Mouse (Mus musculus): ENCODE measurements around the gene Fgf2. TPM values are rescaled to one million over a fixed set of nuclear protein-coding genes. Genes with fewer than 3 reads are reported as not detected.

Gene Fgf2
- 3.9 and 4.7 TPM in 2 replicates for polyA plus RNA-seq (2015; fragmentation: Nextera tagmentation; extraction: Ambion mirVana)

GRCm38 (mm10) chr3:37348221-37349165 is at the start of gene Fgf2:
Gene Fgf2 (plus strand): TSS chr3:37348346.
- Histone ChIP-seq H3K9ac (peak within 1 kb of the TSS; percentile 90), H3K9me3 (0 out of 2 replicates have a peak, but pooled peaks cover 6% of the 10 kb centered on the region), H3K4me2 (replicated peaks) (peak within 1 kb of the TSS; percentile 89), H3K27me3 (peaks cover 18% of the 10 kb centered on the region), H3K4me3 (peak within 1 kb of the TSS; percentile 81), H3K27ac (peak within 1 kb of the TSS; percentile 63), H3K36me3 (no peaks in the 10 kb centered on the region), H3K4me1 (peaks cover 33% of the 10 kb centered on the region)
- ATAC-seq (ENCODE audit: low FRiP score, low read depth): peak; percentile 70; the same call in 1 of the 2 replicates
- WGBS: under 1% methylated on average over 65 of the region's 75 CpGs

- Histone ChIP-seq H3K9me3 (no peaks in the 10 kb centered on the region), H3K4me3 (no peak overlapping the region), H3K27me3 (no peaks in the 10 kb centered on the region), H3K27ac (no peak overlapping the region), H3K36me3 (no peaks in the 10 kb centered on the region), H3K9ac (no peak overlapping the region), H3K4me1 (no peaks in the 10 kb centered on the region), H3K4me2 (replicated peaks) (no peak overlapping the region)
- no peak for ATAC-seq (ENCODE audit: low FRiP score, low read depth)
- 66% methylated on average over 3 of the region's 3 CpGs for WGBS
Observed at GRCm38 (mm10) chr3:37299470-37299869, 48.7 kb upstream of the Fgf2 start.

GRCm38 (mm10) chr3:37302685-37303084 is 45.5 kb upstream of the Fgf2 start:
- H3K36me3 ChIP-seq: no peaks in the 10 kb centered on the region
- H3K9ac ChIP-seq: no peak overlapping the region
- no peak overlapping the region for H3K27ac ChIP-seq
- no peak overlapping the region for H3K4me2 ChIP-seq (replicated peaks)
- no peaks in the 10 kb centered on the region for H3K9me3 ChIP-seq
- ATAC-seq (ENCODE audit: low FRiP score, low read depth): no peak
- no peak overlapping the region for H3K4me3 ChIP-seq
- H3K4me1 ChIP-seq: no peaks in the 10 kb centered on the region
- WGBS: 42% methylated on average over 12 of the region's 12 CpGs
- H3K27me3 ChIP-seq: no peaks in the 10 kb centered on the region

- H3K4me1 ChIP-seq: no peaks in the 10 kb centered on the region
- H3K4me2 ChIP-seq (replicated peaks): no peak overlapping the region
- no peak for ATAC-seq (ENCODE audit: low FRiP score, low read depth)
- H3K9me3 ChIP-seq: no peaks in the 10 kb centered on the region
- no peak overlapping the region for H3K4me3 ChIP-seq
- no peak overlapping the region for H3K9ac ChIP-seq
- no peaks in the 10 kb centered on the region for H3K27me3 ChIP-seq
- H3K36me3 ChIP-seq: no peaks in the 10 kb centered on the region
- H3K27ac ChIP-seq: no peak overlapping the region
- WGBS: 71% methylated on average over 8 of the region's 8 CpGs
Observed at GRCm38 (mm10) chr3:37303392-37304139, 44.6 kb upstream of the Fgf2 start.

GRCm38 (mm10) chr3:37311897-37312369 is 36.2 kb upstream of the Fgf2 start:
- no peak for ATAC-seq (ENCODE audit: low FRiP score, low read depth)
- Histone ChIP-seq H3K36me3 (no peaks in the 10 kb centered on the region), H3K9ac (peak overlapping the region; percentile 83), H3K4me2 (replicated peaks) (peak overlapping the region; percentile 70), H3K9me3 (no peaks in the 10 kb centered on the region), H3K27me3 (no peaks in the 10 kb centered on the region), H3K27ac (no peak overlapping the region), H3K4me3 (peak overlapping the region; percentile 74), H3K4me1 (peaks cover 10% of the 10 kb centered on the region)
- 2% methylated on average over 10 of the region's 10 CpGs for WGBS

GRCm38 (mm10) chr3:37312370-37312941 is 35.7 kb upstream of the Fgf2 start, which contains the start of the genes Bbs12 and Cetn4:
Gene Bbs12 (plus strand): TSS chr3:37312554.
Gene Cetn4 (minus strand): TSS chr3:37312708.
- Histone ChIP-seq H3K4me3 (peak within 1 kb of the TSS; percentile 74), H3K9me3 (no peaks in the 10 kb centered on the region), H3K4me2 (replicated peaks) (peak within 1 kb of the TSS; percentile 70), H3K9ac (peak within 1 kb of the TSS; percentile 83), H3K36me3 (no peaks in the 10 kb centered on the region), H3K27ac (peak within 1 kb of the TSS; percentile 78), H3K27me3 (no peaks in the 10 kb centered on the region), H3K4me1 (peaks cover 10% of the 10 kb centered on the region)
- WGBS: under 1% methylated on average over 54 of the region's 54 CpGs
- peak; percentile 100 for ATAC-seq (ENCODE audit: low FRiP score, low read depth)

- no peak for ATAC-seq (ENCODE audit: low FRiP score, low read depth)
- H3K27ac ChIP-seq: no peak overlapping the region
- WGBS: 56% methylated on average over 1 of the region's 1 CpGs
- H3K4me2 ChIP-seq (replicated peaks): peak overlapping the region; percentile 70
- peak overlapping the region; percentile 74 for H3K4me3 ChIP-seq
- H3K9me3 ChIP-seq: no peaks in the 10 kb centered on the region
- H3K36me3 ChIP-seq: no peaks in the 10 kb centered on the region
- H3K9ac ChIP-seq: peak overlapping the region; percentile 40
- peaks cover 10% of the 10 kb centered on the region for H3K4me1 ChIP-seq
- no peaks in the 10 kb centered on the region for H3K27me3 ChIP-seq
Observed at GRCm38 (mm10) chr3:37313371-37313770, 34.8 kb upstream of the Fgf2 start.

GRCm38 (mm10) chr3:37316233-37316632 is 31.9 kb upstream of the Fgf2 start:
- Histone ChIP-seq H3K36me3 (peaks cover 23% of the 10 kb centered on the region), H3K4me1 (peaks cover 10% of the 10 kb centered on the region), H3K9me3 (no peaks in the 10 kb centered on the region), H3K27ac (no peak overlapping the region), H3K4me3 (no peak overlapping the region), H3K4me2 (replicated peaks) (no peak overlapping the region), H3K9ac (no peak overlapping the region), H3K27me3 (no peaks in the 10 kb centered on the region)
- no peak for ATAC-seq (ENCODE audit: low FRiP score, low read depth)
- 92% methylated on average over 1 of the region's 1 CpGs for WGBS

GRCm38 (mm10) chr3:37324310-37324709 is 23.8 kb upstream of the Fgf2 start:
- Histone ChIP-seq H3K27me3 (no peaks in the 10 kb centered on the region), H3K9ac (no peak overlapping the region), H3K36me3 (peaks cover 19% of the 10 kb centered on the region), H3K4me3 (no peak overlapping the region), H3K4me1 (peaks cover 15% of the 10 kb centered on the region), H3K4me2 (replicated peaks) (no peak overlapping the region), H3K27ac (no peak overlapping the region), H3K9me3 (no peaks in the 10 kb centered on the region)
- WGBS: 34% methylated on average over 3 of the region's 3 CpGs
- no peak for ATAC-seq (ENCODE audit: low FRiP score, low read depth)

GRCm38 (mm10) chr3:37325317-37326112 is 22.6 kb upstream of the Fgf2 start:
- no peaks in the 10 kb centered on the region for H3K27me3 ChIP-seq
- WGBS: 82% methylated on average over 5 of the region's 5 CpGs
- no peak for ATAC-seq (ENCODE audit: low FRiP score, low read depth)
- no peaks in the 10 kb centered on the region for H3K9me3 ChIP-seq
- H3K27ac ChIP-seq: no peak overlapping the region
- peaks cover 19% of the 10 kb centered on the region for H3K4me1 ChIP-seq
- peaks cover 7% of the 10 kb centered on the region for H3K36me3 ChIP-seq
- no peak overlapping the region for H3K4me2 ChIP-seq (replicated peaks)
- no peak overlapping the region for H3K9ac ChIP-seq
- no peak overlapping the region for H3K4me3 ChIP-seq

- WGBS: 90% methylated on average over 3 of the region's 3 CpGs
- Histone ChIP-seq H3K9me3 (no peaks in the 10 kb centered on the region), H3K4me2 (replicated peaks) (no peak overlapping the region), H3K27me3 (no peaks in the 10 kb centered on the region), H3K4me1 (peaks cover 19% of the 10 kb centered on the region), H3K9ac (no peak overlapping the region), H3K4me3 (no peak overlapping the region), H3K36me3 (no peaks in the 10 kb centered on the region), H3K27ac (no peak overlapping the region)
- no peak for ATAC-seq (ENCODE audit: low FRiP score, low read depth)
Observed at GRCm38 (mm10) chr3:37326627-37327026, 21.5 kb upstream of the Fgf2 start.

All from limb, embryonic 13.5 days (tissue).